Mouse (Mus musculus) G1E (cell line): ENCODE measurements around the gene Eddm3b.

ENCODE experiments used
- CTCF ChIP-seq: IDR thresholded peaks from 2 replicates; pipeline ENCODE4 v1.5.1; 2012; ENCODE audit warnings: low read depth, low read length, inconsistent platforms, mixed read lengths
- GATA1 ChIP-seq: IDR thresholded peaks from 2 replicates; pipeline ENCODE4 v1.6.1; 2012; ENCODE audit warnings: borderline replicate concordance, low read length, inconsistent platforms, mixed read lengths
- GATA2 ChIP-seq: IDR thresholded peaks from 2 replicates; pipeline ENCODE4 v1.6.1; 2012; ENCODE audit warnings: low read depth, low read length, inconsistent platforms, borderline replicate concordance
- TAL1 ChIP-seq: conservative IDR thresholded peaks from 2 replicates; pipeline ENCODE4 v1.6.1; 2012; ENCODE audit warnings: low read depth, low read length, inconsistent platforms, mixed read lengths

GRCm38 (mm10) chr14:51157072-51157471 is 42.8 kb downstream of the Eddm3b start:
- TF ChIP-seq CTCF (no peak), GATA1 (no peak), GATA2 (no peak), TAL1 (no peak)
